Mouse (Mus musculus): ENCODE measurements at regions not wholly inside any gene's neighbourhood (a gene's known extent, or its start where the extent isn't known, plus 50 kb on each side); places are given as distances from the start of the nearest gene placed in this dataset.

- no peak for DNase-seq (ENCODE audit: low spot score in 2 of 2)
Measured at GRCm38 (mm10) chr16:95776010-95776409, 74.1 kb downstream of the Ets2 start.

- no peak for DNase-seq (ENCODE audit: low spot score in 2 of 2)
Measured at GRCm38 (mm10) chr16:95775361-95775760, 73.5 kb downstream of the Ets2 start.

GRCm38 (mm10) chr16:95773151-95773550 lies 71.3 kb downstream of the Ets2 start:
- no peak for DNase-seq (ENCODE audit: low spot score in 2 of 2)

Measured in spleen, postnatal 4 days (tissue).